Mouse (Mus musculus) liver, adult (tissue): ENCODE results near the gene Man2b1.

Source experiments
- GATA4 ChIP-seq: IDR thresholded peaks from 2 replicates; pipeline ENCODE4 v1.6.1; 2014; ENCODE audit warnings: mild to moderate bottlenecking, low read length; ENCODE audit not compliant: insufficient replicate concordance

Gene Man2b1

GRCm38 (mm10) chr8:85090856-85091255 lies 7.8 kb downstream of the Man2b1 start:
- TF ChIP-seq GATA4, result no peak

- no peak for TF ChIP-seq GATA4
Observed at GRCm38 (mm10) chr8:85091526-85092090, 8.5 kb downstream of the Man2b1 start.

- TF ChIP-seq GATA4, result no peak
Observed at GRCm38 (mm10) chr8:85095051-85095450, 12.0 kb downstream of the Man2b1 start.

GRCm38 (mm10) chr8:85095566-85095965 lies 12.5 kb downstream of the Man2b1 start:
- TF ChIP-seq GATA4, result no peak

DNA sequence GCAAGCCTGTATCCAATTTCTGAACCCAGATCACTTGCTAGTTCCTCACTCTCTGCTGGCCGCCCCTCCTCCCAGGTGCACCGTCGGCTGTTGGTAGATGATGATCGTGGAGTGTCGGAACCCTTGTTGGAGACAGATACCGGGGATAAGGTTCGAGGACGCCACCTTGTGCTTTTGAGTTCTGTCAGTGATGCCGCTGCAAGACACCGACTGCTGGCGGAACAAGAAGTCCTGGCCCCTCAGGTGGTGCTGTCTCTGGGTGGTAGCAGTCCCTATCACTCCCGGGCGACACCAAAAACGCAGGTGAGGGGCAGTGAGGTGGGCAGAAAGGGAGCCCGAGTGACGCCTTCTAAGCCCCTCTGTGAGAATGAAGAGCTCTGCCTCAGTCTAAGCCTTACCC lies 13.1 kb downstream of the Man2b1 start:
- no peak for TF ChIP-seq GATA4

GRCm38 (mm10) chr8:85096850-85097249 lies 13.8 kb downstream of the Man2b1 start:
- no peak for TF ChIP-seq GATA4

DNA sequence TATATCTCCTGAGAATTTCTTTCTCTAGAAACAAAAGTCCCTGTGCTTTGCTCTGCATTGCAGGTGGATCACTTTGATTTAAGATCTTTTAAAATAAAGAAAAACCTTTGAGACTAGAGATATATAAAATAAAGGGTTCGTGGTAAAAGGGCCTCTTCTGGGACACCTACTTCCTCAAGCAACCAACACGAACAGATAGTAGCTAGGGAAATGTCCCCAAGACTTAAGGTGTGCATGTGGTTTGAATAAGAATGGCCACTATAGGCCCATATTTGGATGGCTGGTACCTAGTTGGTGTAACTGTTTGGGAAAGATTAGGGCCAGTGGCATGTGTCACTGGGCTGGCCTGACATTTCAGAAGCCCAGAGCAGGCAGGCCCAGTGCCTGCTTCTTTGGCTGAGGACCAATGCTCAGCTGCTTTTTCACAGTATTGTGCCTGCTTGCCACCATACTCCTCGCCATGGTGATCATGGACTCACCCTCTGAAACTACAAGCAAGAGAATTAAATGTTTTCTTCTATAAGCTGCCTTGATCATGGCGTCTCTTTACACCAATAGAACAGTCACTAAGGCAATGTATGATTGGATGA lies 17.1 kb downstream of the Man2b1 start:
- no peak for TF ChIP-seq GATA4

- TF ChIP-seq GATA4, result no peak
Observed at GRCm38 (mm10) chr8:85113241-85113640, 30.2 kb downstream of the Man2b1 start.

DNA sequence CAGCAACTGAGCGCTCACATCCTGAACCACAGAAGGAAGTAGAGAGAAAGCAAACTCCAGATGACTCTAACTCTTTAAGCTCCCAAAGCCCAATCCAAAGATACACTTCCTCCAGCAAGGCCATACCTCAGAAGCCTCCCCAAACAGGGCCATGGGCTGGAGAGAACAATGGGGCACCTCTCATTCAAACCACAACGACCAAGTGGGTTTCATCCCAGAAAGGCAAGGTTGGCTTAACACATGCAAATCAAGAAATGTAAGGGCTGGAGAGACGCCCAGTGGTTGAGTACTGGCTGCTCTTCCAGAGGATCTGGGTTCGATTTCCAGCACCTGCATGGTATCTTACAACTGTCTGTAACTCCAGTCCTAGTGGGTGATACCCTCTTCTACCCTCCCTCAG lies 32.4 kb downstream of the Man2b1 start:
- no peak for TF ChIP-seq GATA4

- no peak for TF ChIP-seq GATA4
Observed at GRCm38 (mm10) chr8:85116984-85117383, 33.9 kb downstream of the Man2b1 start.

DNA sequence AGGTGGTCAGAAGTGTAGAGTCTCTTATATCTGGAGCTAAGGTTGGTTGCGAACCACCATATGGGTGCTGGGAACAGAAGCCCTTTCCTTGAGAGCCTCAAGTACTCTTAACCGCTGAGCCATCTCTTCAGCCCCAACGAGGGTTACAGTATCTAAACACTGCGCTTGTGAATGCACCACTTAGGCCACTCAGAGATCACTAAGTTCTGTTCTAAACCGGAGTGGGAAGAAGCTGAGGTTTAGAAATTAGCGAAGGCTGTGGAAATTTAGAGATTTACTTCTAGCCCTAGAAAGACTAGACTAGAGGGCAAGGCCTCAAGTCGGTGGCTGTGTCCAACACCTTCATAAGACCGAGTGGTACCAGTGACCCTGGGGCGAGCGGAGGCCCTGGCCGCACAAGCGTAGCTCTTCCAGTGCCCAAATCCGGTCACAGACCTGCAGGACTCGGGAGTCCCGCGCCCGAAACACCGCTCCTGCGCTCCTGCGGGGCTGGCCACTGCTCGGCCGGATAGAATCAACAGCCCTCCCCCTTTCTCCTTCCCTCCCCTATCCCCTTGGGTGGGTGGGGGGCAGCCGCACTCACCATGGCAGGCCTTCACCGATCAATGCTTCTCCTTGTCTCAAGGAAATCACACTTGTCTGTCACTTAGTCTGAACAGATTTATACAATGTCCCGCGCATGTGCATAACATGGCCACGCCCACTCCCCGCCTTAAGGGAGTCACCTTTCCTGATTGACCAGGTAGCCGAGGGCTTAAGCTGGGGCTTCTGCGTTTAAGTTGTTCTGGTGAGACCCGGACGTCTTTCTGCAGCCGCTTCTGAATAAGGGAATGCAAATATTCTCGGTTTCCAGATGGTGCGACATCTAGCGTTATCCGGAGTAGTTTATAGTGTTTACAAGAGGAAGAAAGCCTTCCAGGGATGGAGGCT lies 36.2 kb downstream of the Man2b1 start:
- TF ChIP-seq GATA4, result no peak

DNA sequence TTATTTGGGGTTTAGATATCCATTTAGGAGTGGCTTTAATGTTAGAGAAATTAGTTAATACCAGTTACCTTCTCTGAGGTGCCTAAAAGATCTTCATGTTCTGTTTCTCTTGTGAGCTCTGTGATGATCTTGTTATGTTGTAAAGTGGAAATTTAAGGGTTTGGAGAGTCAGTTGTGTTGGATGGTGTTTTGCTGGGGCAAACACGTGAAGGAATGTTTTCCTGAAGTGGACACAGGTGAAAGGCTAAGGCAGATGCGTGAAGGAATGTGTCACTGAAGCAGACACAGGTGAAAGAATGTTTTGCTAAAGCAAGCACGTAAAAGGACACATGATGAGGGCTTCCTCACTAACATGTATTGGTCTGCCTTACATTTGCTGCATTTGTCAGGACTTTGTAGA lies 39.9 kb downstream of the Man2b1 start, which contains the start of gene Zfp791:
TSS of gene Zfp791 (minus strand) at position 101 of the 400 bp plus-strand sequence.
- TF ChIP-seq GATA4, result no peak

DNA sequence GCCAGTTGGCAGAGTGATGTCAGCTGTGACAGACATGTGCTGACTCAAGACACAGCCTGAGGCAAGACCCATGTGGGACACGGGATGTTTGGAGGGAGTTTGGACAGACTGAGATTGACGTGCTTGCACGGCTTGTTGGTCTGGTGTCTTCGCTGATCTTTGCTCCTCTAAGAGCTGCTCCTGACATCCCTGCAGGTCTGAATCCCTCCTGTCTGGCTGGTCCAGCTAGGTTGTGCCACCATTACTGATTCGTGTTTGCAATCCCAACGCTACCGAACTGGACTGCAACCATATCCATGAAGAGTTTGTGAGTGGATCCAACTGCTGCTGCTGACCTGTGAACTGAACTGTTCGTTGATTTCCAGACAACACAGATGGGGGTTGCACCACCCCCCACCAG lies 40.6 kb downstream of the Man2b1 start:
- TF ChIP-seq GATA4, result no peak

GRCm38 (mm10) chr8:85132335-85132734 lies 49.3 kb downstream of the Man2b1 start:
- TF ChIP-seq GATA4, result 0 out of 2 replicates have a peak, but pooled peaks have one; percentile 22

GRCm38 (mm10) chr8:85142516-85142915 lies 59.4 kb downstream of the Man2b1 start:
- TF ChIP-seq GATA4, result no peak
